Mouse (Mus musculus): Measurements from ENCODE around the gene Ncor2.

Ncor2 gene

GRCm38 (mm10) chr5:125093795-125094194, 85.2 kb downstream of the Ncor2 start:
- DNase-seq (ENCODE audit: low read depth): no peak

GRCm38 (mm10) chr5:125088076-125088475, 90.9 kb downstream of the Ncor2 start:
- no peak for DNase-seq (ENCODE audit: low read depth)

GRCm38 (mm10) chr5:125085097-125085617, 93.9 kb downstream of the Ncor2 start:
- DNase-seq (ENCODE audit: low read depth): no peak

- DNase-seq (ENCODE audit: low read depth): no peak
Measured at GRCm38 (mm10) chr5:125083674-125084073, 95.3 kb downstream of the Ncor2 start.

- no peak for DNase-seq (ENCODE audit: low read depth)
Measured at GRCm38 (mm10) chr5:125081318-125082101, 97.5 kb downstream of the Ncor2 start.

- no peak for DNase-seq (ENCODE audit: low read depth)
Measured at GRCm38 (mm10) chr5:125080787-125081317, 98.2 kb downstream of the Ncor2 start.

- no peak for DNase-seq (ENCODE audit: low read depth)
Measured at GRCm38 (mm10) chr5:125080352-125080751, 98.7 kb downstream of the Ncor2 start.

- DNase-seq (ENCODE audit: low read depth): no peak
Measured at GRCm38 (mm10) chr5:125078220-125078619, 100.8 kb downstream of the Ncor2 start.

GRCm38 (mm10) chr5:125076183-125076582, 102.8 kb downstream of the Ncor2 start:
- DNase-seq (ENCODE audit: low read depth): no peak

- DNase-seq (ENCODE audit: low read depth): no peak
Measured at GRCm38 (mm10) chr5:125074571-125075171, 104.3 kb downstream of the Ncor2 start.

- no peak for DNase-seq (ENCODE audit: low read depth)
Measured at GRCm38 (mm10) chr5:125073896-125074295, 105.1 kb downstream of the Ncor2 start.

- DNase-seq (ENCODE audit: low read depth): no peak
Measured at GRCm38 (mm10) chr5:125073335-125073734, 105.7 kb downstream of the Ncor2 start.

- no peak for DNase-seq (ENCODE audit: low read depth)
Measured at GRCm38 (mm10) chr5:125072425-125072824, 106.6 kb downstream of the Ncor2 start.

- no peak for DNase-seq (ENCODE audit: low read depth)
Measured at GRCm38 (mm10) chr5:125071919-125072318, 107.1 kb downstream of the Ncor2 start.

- no peak for DNase-seq (ENCODE audit: low read depth)
Measured at GRCm38 (mm10) chr5:125070399-125070798, 108.6 kb downstream of the Ncor2 start.

GRCm38 (mm10) chr5:125069916-125070315, 109.1 kb downstream of the Ncor2 start:
- DNase-seq (ENCODE audit: low read depth): no peak

GRCm38 (mm10) chr5:125069426-125069825, 109.6 kb downstream of the Ncor2 start:
- DNase-seq (ENCODE audit: low read depth): no peak

GRCm38 (mm10) chr5:125068371-125068951, 110.6 kb downstream of the Ncor2 start:
- DNase-seq (ENCODE audit: low read depth): no peak

GRCm38 (mm10) chr5:125067673-125068072, 111.3 kb downstream of the Ncor2 start:
- no peak for DNase-seq (ENCODE audit: low read depth)

GRCm38 (mm10) chr5:125066479-125067471, 112.2 kb downstream of the Ncor2 start:
- peak; percentile 80 for DNase-seq (ENCODE audit: low read depth)

- no peak for DNase-seq (ENCODE audit: low read depth)
Measured at GRCm38 (mm10) chr5:125063015-125063414, 116.0 kb downstream of the Ncor2 start.
